Mouse (Mus musculus) stomach, postnatal 0 days (tissue): ENCODE results near the gene Ugt1a6a.

ENCODE experiments used
- CTCF ChIP-seq: IDR thresholded peaks from 2 replicates; pipeline ENCODE4 v1.5.1; 2016; ENCODE audit warnings: antibody characterized with exemption, low read depth, mild to moderate bottlenecking, moderate library complexity
- EP300 ChIP-seq: optimal IDR thresholded peaks from 2 replicates; pipeline ENCODE3; 2016; ENCODE audit warnings: antibody characterized with exemption

DNA sequence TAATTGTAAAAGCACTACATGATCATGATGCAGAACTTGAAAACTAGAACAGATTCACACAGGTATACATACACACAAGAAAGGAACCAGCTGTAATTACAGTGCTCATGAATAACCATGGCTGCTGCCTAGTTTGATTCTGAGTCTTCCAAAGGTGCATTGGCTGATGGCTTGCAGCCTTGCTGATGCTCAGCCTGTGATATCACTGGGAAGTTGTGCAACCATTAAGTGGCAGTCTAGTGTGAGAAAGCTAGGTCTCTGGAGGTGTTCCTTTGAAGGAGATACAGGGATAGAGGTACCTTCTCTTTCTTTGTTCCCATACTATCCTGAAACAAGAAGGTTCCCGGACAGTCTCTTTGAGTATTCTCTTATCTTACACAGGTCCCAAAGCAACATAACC is 84.4 kb downstream of the Ugt1a6a start:
- no peak for TF ChIP-seq EP300
- TF ChIP-seq CTCF: no peak
